In genomic region chr10:13419246-13419645, GRCm38 (mm10) we compare ENCODE assay signal across 20 mouse cellular contexts. TPM values are rescaled to one million over a fixed set of nuclear protein-coding genes. Genes with fewer than 3 reads are reported as not detected.
DNase-seq lines count a peak whose midpoint lies in the region; ATAC-seq and TF ChIP-seq lines count a peak whose summit lies in the region.
"Had no signal": no experiment of that assay in that cellular context is flagged by ENCODE, and none has a peak within 500 bp of the region (broad histone marks: within the 10 kb centered on the region; RNA-seq: fewer than 3 reads in every experiment).

No protein-coding gene starts in this region.

- H3K27ac ChIP-seq in limb, embryonic 11.5 days (replicated peaks; ENCODE audit: low read depth, low read length): no peak overlapping the region
- H3K27ac ChIP-seq in limb, embryonic 10.5 days: no peak overlapping the region
- H3K27ac ChIP-seq in forebrain, embryonic 11.5 days (ENCODE audit: low read depth, low read length): no peak overlapping the region
- no peak overlapping the region for H3K27ac ChIP-seq in forebrain, embryonic 16.5 days (ENCODE audit: low read length)
- H3K27ac ChIP-seq: embryonic facial prominence, embryonic 13.5 days; heart, embryonic 10.5 days; hindbrain, embryonic 13.5 days; hindbrain, postnatal 0 days had no signal

- peak; percentile 47; the same call in 1 of the 2 replicates for ATAC-seq in limb, embryonic 11.5 days (ENCODE audit: insufficient number of reproducible peaks, low FRiP score, low TSS enrichment, low read depth)
- no peak; the same call in 1 of the 2 replicates for ATAC-seq in forebrain, embryonic 11.5 days (replicated peaks; ENCODE audit: low FRiP score)
- 0 out of 2 replicates have a peak, but pooled peaks have one; percentile 43 for ATAC-seq in forebrain, embryonic 16.5 days
- ATAC-seq in megakaryocyte, adult 5-6 weeks (ENCODE audit: poor library complexity, severe bottlenecking): no peak
- ATAC-seq: activated CD4-positive, CD25-positive, alpha-beta regulatory T cell, adult 4 months; hindbrain, postnatal 0 days had no signal

- H3K27me3 ChIP-seq in limb, embryonic 11.5 days (ENCODE audit: control insufficient read depth, insufficient read depth, low read length): no peaks in the 10 kb centered on the region
- no peaks in the 10 kb centered on the region for H3K27me3 ChIP-seq in limb, embryonic 10.5 days (ENCODE audit: low read depth, poor library complexity, severe bottlenecking)
- no peaks in the 10 kb centered on the region for H3K27me3 ChIP-seq in forebrain, embryonic 11.5 days (ENCODE audit: control insufficient read depth, insufficient read depth, low read length)
- no peaks in the 10 kb centered on the region for H3K27me3 ChIP-seq in forebrain, embryonic 16.5 days (replicated peaks; ENCODE audit: control insufficient read depth, insufficient read depth, low read length)
- H3K27me3 ChIP-seq: embryonic facial prominence, embryonic 13.5 days; hindbrain, embryonic 13.5 days had no signal

- H3K4me1 ChIP-seq in limb, embryonic 11.5 days (ENCODE audit: control insufficient read depth, insufficient read depth, low read length): no peaks in the 10 kb centered on the region
- peaks cover 9% of the 10 kb centered on the region for H3K4me1 ChIP-seq in limb, embryonic 10.5 days
- H3K4me1 ChIP-seq in forebrain, embryonic 11.5 days (replicated peaks; ENCODE audit: control insufficient read depth, insufficient read depth, low read length): peaks cover 10% of the 10 kb centered on the region; the same call in 1 of the 2 replicates
- peaks cover 16% of the 10 kb centered on the region for H3K4me1 ChIP-seq in forebrain, embryonic 16.5 days (replicated peaks; ENCODE audit: control insufficient read depth, insufficient read depth, low read length)
- H3K4me1 ChIP-seq: heart, embryonic 10.5 days had no signal

- no peaks in the 10 kb centered on the region for H3K9me3 ChIP-seq in limb, embryonic 11.5 days (ENCODE audit: control insufficient read depth, low read length)
- H3K9me3 ChIP-seq in limb, embryonic 10.5 days (replicated peaks): no peaks in the 10 kb centered on the region
- H3K9me3 ChIP-seq in forebrain, embryonic 11.5 days (ENCODE audit: control insufficient read depth, low read length): no peaks in the 10 kb centered on the region
- no peaks in the 10 kb centered on the region for H3K9me3 ChIP-seq in forebrain, embryonic 16.5 days (ENCODE audit: control insufficient read depth, low read length)
- H3K9me3 ChIP-seq: embryonic facial prominence, embryonic 13.5 days; G1E; heart, embryonic 10.5 days; hindbrain, embryonic 13.5 days had no signal

- DNase-seq in limb, embryonic 11.5 days (ENCODE audit: low spot score): no peak
- no peak for DNase-seq in limb, embryonic 10.5 days (ENCODE audit: low spot score)
- peak; percentile 86 for DNase-seq in brain, embryonic 14.5 days (ENCODE audit: low read depth)
- peak; percentile 55 for DNase-seq in forebrain, embryonic 11.5 days (ENCODE audit: low spot score)
- DNase-seq in cerebellum, postnatal 10 days: no peak
- DNase-seq: adrenal gland, postnatal 14 days; cerebellum, adult 18-20 months; cerebellum, adult 9-11 months; gastrocnemius, postnatal 36 days; heart, adult 18-20 months; heart, postnatal 10 days; kidney, adult 11 months had no signal

- no peaks in the 10 kb centered on the region for H3K36me3 ChIP-seq in limb, embryonic 11.5 days (ENCODE audit: control insufficient read depth, insufficient read depth, low read length)
- H3K36me3 ChIP-seq in limb, embryonic 10.5 days: no peaks in the 10 kb centered on the region
- H3K36me3 ChIP-seq in forebrain, embryonic 11.5 days (ENCODE audit: control insufficient read depth, insufficient read depth, low read length): no peaks in the 10 kb centered on the region
- no peaks in the 10 kb centered on the region for H3K36me3 ChIP-seq in forebrain, embryonic 16.5 days (ENCODE audit: control insufficient read depth, insufficient read depth)
- H3K36me3 ChIP-seq: embryonic facial prominence, embryonic 13.5 days; G1E; heart, embryonic 10.5 days; hindbrain, embryonic 13.5 days had no signal

- no peak for TF ChIP-seq POLR2A in brain, embryonic 14.5 days (IDR thresholded peaks at IDR 0.05; ENCODE audit: borderline replicate concordance, extremely low read depth, insufficient read depth, insufficient read length, poor library complexity, severe bottlenecking)

- TF ChIP-seq CTCF in brain, embryonic 14.5 days (IDR thresholded peaks at IDR 0.05; ENCODE audit: borderline replicate concordance, extremely low read depth, insufficient read depth, insufficient read length): no peak

- no peak overlapping the region for H3K4me3 ChIP-seq in limb, embryonic 11.5 days (ENCODE audit: low read depth, low read length)
- H3K4me3 ChIP-seq in limb, embryonic 10.5 days: no peak overlapping the region
- H3K4me3 ChIP-seq in forebrain, embryonic 11.5 days (ENCODE audit: low read depth, low read length): no peak overlapping the region
- H3K4me3 ChIP-seq in forebrain, embryonic 16.5 days (replicated peaks; ENCODE audit: low read length): no peak overlapping the region
- H3K4me3 ChIP-seq: embryonic facial prominence, embryonic 13.5 days; heart, embryonic 10.5 days; hindbrain, embryonic 13.5 days had no signal

- no peak overlapping the region for H3K4me2 ChIP-seq in limb, embryonic 11.5 days (ENCODE audit: low read depth, severe bottlenecking)
- H3K4me2 ChIP-seq in forebrain, embryonic 11.5 days (ENCODE audit: low read depth, low read length, severe bottlenecking): no peak overlapping the region
- no peak overlapping the region for H3K4me2 ChIP-seq in forebrain, embryonic 16.5 days (ENCODE audit: low read length)
- H3K4me2 ChIP-seq: embryonic facial prominence, embryonic 13.5 days; hindbrain, embryonic 13.5 days had no signal

- no peak overlapping the region for H3K9ac ChIP-seq in limb, embryonic 11.5 days (ENCODE audit: low read length)
- no peak overlapping the region for H3K9ac ChIP-seq in forebrain, embryonic 11.5 days (ENCODE audit: low read length)
- H3K9ac ChIP-seq in forebrain, embryonic 16.5 days (replicated peaks; ENCODE audit: low read depth, low read length): no peak overlapping the region
- H3K9ac ChIP-seq: embryonic facial prominence, embryonic 13.5 days; hindbrain, embryonic 13.5 days had no signal

- 28% methylated on average over 4 of the region's 4 CpGs for WGBS in limb, embryonic 11.5 days
- 36% methylated on average over 4 of the region's 4 CpGs for WGBS in limb, embryonic 10.5 days
- WGBS in forebrain, embryonic 11.5 days: 21% methylated on average over 4 of the region's 4 CpGs
- 15% methylated on average over 4 of the region's 4 CpGs for WGBS in forebrain, embryonic 16.5 days

RNA-seq across cellular contexts. Expression of gene Phactr2, which starts 55.0 kb away (rescaled TPM):
- 27.7 and 28.8 TPM in 2 replicates for polyA plus RNA-seq in limb, embryonic 11.5 days (2014; fragmentation: Nextera tagmentation; extraction: Ambion mirVana)
- polyA plus RNA-seq in limb, embryonic 10.5 days (2016; fragmentation: Nextera tagmentation; extraction: Ambion mirVana): 16.2 and 21.3 TPM in 2 replicates
- 3.4 and 6.4 TPM in 2 replicates for polyA plus RNA-seq in brain, embryonic 14.5 days (2012; rRNA removed)
- 16.7 and 17.7 TPM in 2 replicates for polyA plus RNA-seq in forebrain, embryonic 11.5 days (2014; fragmentation: Nextera tagmentation; extraction: Ambion mirVana)
- polyA plus RNA-seq in forebrain, embryonic 16.5 days (2015; fragmentation: Nextera tagmentation; extraction: Ambion mirVana): 8.1 and 9.4 TPM in 2 replicates
- 31.2 and 40.1 TPM in 2 replicates for total RNA-seq in megakaryocyte, adult 5-6 weeks (2015)
- 30.1 and 40.2 TPM in 2 replicates for total RNA-seq in megakaryocyte, adult 5-6 weeks (2017)
- polyA plus RNA-seq: G1E had no signal

Comparison
In these comparisons a context has a peak if more than half of its experiments do, and no peak if none do; other contexts are left out.
1. ATAC-seq: peak in limb, embryonic 11.5 days (single experiment) and forebrain, embryonic 16.5 days (single experiment); none in forebrain, embryonic 11.5 days (single experiment) and megakaryocyte, adult 5-6 weeks (single experiment).
2. DNase-seq: peak in brain, embryonic 14.5 days (single experiment) and forebrain, embryonic 11.5 days (single experiment); none in limb, embryonic 11.5 days (single experiment), limb, embryonic 10.5 days (single experiment) and cerebellum, postnatal 10 days (0 of 2).